Mouse (Mus musculus) 416B (cell line): ENCODE results near the gene Pdzd2.
A peak's percentile ranks its signal among the peaks of the same experiment; 100 is the strongest.

ENCODE experiments used
- DNase-seq: peaks from one replicate; pipeline ENCODE4 v3.0.0; 2011; ENCODE audit warnings: low read depth

Pdzd2 gene

GRCm38 (mm10) chr15:12431188-12431587 is 308.5 kb downstream of the Pdzd2 start:
- DNase-seq = no peak

- no peak for DNase-seq
Measured at GRCm38 (mm10) chr15:12430670-12431069, 309.1 kb downstream of the Pdzd2 start.

GRCm38 (mm10) chr15:12429572-12430431 is 309.9 kb downstream of the Pdzd2 start:
- peak; percentile 85 for DNase-seq

- no peak for DNase-seq
Measured at GRCm38 (mm10) chr15:12427818-12428217, 311.9 kb downstream of the Pdzd2 start.

- DNase-seq = no peak
Measured at GRCm38 (mm10) chr15:12426342-12426741, 313.4 kb downstream of the Pdzd2 start.

GRCm38 (mm10) chr15:12425049-12425627 is 314.6 kb downstream of the Pdzd2 start:
- peak; percentile 73 for DNase-seq

- peak; percentile 64 for DNase-seq
Measured at GRCm38 (mm10) chr15:12424187-12424586, 315.5 kb downstream of the Pdzd2 start.

GRCm38 (mm10) chr15:12420915-12421314 is 318.8 kb downstream of the Pdzd2 start:
- DNase-seq = no peak

GRCm38 (mm10) chr15:12420376-12420775 is 319.3 kb downstream of the Pdzd2 start:
- DNase-seq = no peak

- DNase-seq = no peak
Measured at GRCm38 (mm10) chr15:12419446-12419845, 320.3 kb downstream of the Pdzd2 start.

- DNase-seq = no peak
Measured at GRCm38 (mm10) chr15:12415536-12416200, 324.1 kb downstream of the Pdzd2 start.

- no peak for DNase-seq
Measured at GRCm38 (mm10) chr15:12414696-12415095, 325.0 kb downstream of the Pdzd2 start.

- DNase-seq = no peak
Measured at GRCm38 (mm10) chr15:12408205-12408604, 331.5 kb downstream of the Pdzd2 start.

- no peak for DNase-seq
Measured at GRCm38 (mm10) chr15:12405592-12405991, 334.1 kb downstream of the Pdzd2 start.

GRCm38 (mm10) chr15:12397032-12397431 is 342.7 kb downstream of the Pdzd2 start:
- peak; percentile 8 for DNase-seq

- DNase-seq = no peak
Measured at GRCm38 (mm10) chr15:12394758-12395157, 345.0 kb downstream of the Pdzd2 start.

- no peak for DNase-seq
Measured at GRCm38 (mm10) chr15:12388726-12389489, 350.8 kb downstream of the Pdzd2 start.

- DNase-seq = no peak
Measured at GRCm38 (mm10) chr15:12384679-12385078, 355.0 kb downstream of the Pdzd2 start.

- DNase-seq = peak; percentile 88
Measured at GRCm38 (mm10) chr15:12380548-12380947, 359.2 kb downstream of the Pdzd2 start.

- no peak for DNase-seq
Measured at GRCm38 (mm10) chr15:12380057-12380456, 359.7 kb downstream of the Pdzd2 start.

- DNase-seq = no peak
Measured at GRCm38 (mm10) chr15:12377800-12378199, 361.9 kb downstream of the Pdzd2 start.

- no peak for DNase-seq
Measured at GRCm38 (mm10) chr15:12376491-12377069, 363.1 kb downstream of the Pdzd2 start.
